Mouse (Mus musculus): ENCODE data around the gene Nepn. TPM values are rescaled to one million over a fixed set of nuclear protein-coding genes. Genes with fewer than 3 reads are reported as not detected.

Nepn gene
- polyA plus RNA-seq, 1 experiment from 2014 or later = not detected

DNA sequence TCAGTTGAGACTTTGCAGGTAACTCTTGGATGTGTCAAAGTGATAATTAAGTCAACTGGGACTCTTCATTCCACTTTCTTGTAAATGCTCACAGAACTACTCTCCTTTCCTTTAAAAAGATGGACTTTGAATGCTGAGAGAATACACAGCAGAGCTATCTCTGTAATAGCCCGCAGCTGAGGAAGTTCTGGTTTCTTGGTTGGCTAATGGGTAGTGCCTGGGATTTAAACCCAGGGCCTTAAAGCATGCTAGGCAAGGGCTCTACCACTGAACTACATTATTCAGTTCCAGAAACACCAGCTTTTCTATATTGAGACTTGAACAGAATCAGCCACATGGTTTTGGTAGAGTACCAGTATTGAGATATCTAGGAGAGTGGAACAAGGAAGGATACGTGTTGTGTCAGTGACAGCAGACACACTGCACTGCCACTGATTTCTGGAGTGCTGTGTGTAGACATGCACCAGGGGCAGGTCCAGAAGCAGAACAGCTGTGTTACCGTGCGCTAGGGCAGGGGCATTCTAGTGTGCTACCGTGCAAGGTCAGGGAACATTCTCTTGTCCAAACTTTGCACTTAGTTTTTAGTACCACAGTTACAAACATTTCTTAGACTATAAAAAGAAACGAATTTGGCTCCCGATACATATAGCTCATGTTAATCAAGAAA lies 37.7 kb downstream of the Nepn start:
- 82% methylated on average over 7 of the region's 7 CpGs for WGBS
- no peak for ATAC-seq (ENCODE audit: insufficient number of reproducible peaks, low FRiP score, low TSS enrichment, low read depth)
- Histone ChIP-seq H3K4me2 (replicated peaks) (no peak overlapping the region), H3K27ac (replicated peaks) (no peak overlapping the region), H3K27me3 (no peaks in the 10 kb centered on the region), H3K4me3 (replicated peaks) (no peak overlapping the region), H3K36me3 (peaks cover 13% of the 10 kb centered on the region), H3K9me3 (replicated peaks) (no peaks in the 10 kb centered on the region), H3K4me1 (no peaks in the 10 kb centered on the region), H3K9ac (no peak overlapping the region)

DNA sequence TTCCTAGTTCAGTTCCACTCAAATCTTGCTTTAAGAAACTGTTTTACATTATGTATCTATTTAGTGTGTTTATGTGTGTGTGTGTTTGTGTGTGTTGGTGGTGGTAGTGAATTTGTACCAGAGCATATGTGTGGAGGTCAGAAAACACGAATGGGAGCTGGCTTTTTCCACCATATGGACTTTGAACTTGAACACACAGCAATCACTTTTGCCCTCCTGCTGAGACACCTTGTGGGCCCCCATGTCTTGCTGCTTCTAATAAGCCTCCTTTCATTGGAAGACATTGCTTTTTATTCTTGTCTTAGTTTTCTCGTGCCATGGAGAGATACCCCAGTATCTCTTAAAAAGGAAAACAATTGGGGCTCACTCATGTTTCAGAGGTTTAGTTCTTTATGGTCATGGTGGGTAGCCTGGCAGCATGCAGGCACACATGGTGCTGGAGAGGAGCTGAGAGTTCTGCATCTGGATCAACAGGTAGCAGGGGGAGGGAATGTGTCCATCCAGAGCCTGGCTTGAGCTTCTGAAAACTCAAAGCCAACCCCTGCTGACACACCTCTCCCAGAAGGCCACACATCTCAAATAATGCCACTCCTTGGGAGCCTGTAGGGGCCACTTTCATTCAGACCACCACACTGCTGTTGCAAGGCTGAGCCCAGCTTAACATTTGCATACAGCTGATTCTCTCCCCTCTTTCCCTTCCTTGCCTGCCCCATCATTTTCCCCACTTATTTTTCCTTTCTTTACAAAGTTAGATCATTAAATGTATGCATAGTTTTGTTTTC lies 39.1 kb downstream of the Nepn start:
- Histone ChIP-seq H3K27ac (replicated peaks) (no peak overlapping the region), H3K9ac (no peak overlapping the region), H3K4me1 (no peaks in the 10 kb centered on the region), H3K27me3 (no peaks in the 10 kb centered on the region), H3K36me3 (peaks cover 23% of the 10 kb centered on the region), H3K9me3 (replicated peaks) (no peaks in the 10 kb centered on the region), H3K4me2 (replicated peaks) (no peak overlapping the region), H3K4me3 (replicated peaks) (no peak overlapping the region)
- no peak for ATAC-seq (ENCODE audit: insufficient number of reproducible peaks, low FRiP score, low TSS enrichment, low read depth)
- WGBS = 58% methylated on average over 2 of the region's 2 CpGs

GRCm38 (mm10) chr10:52430953-52431352 lies 42.2 kb downstream of the Nepn start:
- Histone ChIP-seq H3K4me3 (replicated peaks) (no peak overlapping the region), H3K36me3 (peaks cover 49% of the 10 kb centered on the region), H3K27me3 (no peaks in the 10 kb centered on the region), H3K4me1 (no peaks in the 10 kb centered on the region), H3K27ac (replicated peaks) (no peak overlapping the region), H3K9ac (no peak overlapping the region), H3K9me3 (replicated peaks) (no peaks in the 10 kb centered on the region), H3K4me2 (replicated peaks) (no peak overlapping the region)
- no peak for ATAC-seq (ENCODE audit: insufficient number of reproducible peaks, low FRiP score, low TSS enrichment, low read depth)
- 86% methylated on average over 1 of the region's 1 CpGs for WGBS

DNA sequence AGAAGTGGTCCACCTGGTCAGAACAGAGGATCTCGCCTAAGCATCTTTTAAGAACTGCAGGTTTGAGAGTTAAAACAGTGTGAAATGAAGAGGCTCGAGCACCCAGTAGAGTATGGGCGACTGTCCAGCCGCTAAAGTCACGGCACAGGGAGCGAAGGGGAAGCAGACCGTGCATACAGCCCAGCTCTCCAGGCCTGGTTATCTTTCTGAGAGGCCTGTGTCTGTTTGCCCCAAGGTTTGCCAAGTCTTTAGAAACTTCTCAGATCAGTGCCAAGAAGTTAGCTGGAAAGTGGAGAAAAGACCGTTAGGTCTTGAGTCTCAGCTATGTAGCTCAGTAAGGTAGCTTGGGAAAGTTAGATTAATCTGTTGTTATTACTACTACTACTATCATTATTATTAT lies 46.1 kb downstream of the Nepn start:
- H3K4me1 ChIP-seq = no peaks in the 10 kb centered on the region
- H3K9me3 ChIP-seq (replicated peaks) = no peaks in the 10 kb centered on the region
- H3K4me2 ChIP-seq (replicated peaks) = no peak overlapping the region
- H3K27ac ChIP-seq (replicated peaks) = no peak overlapping the region
- no peak for ATAC-seq (ENCODE audit: insufficient number of reproducible peaks, low FRiP score, low TSS enrichment, low read depth)
- H3K9ac ChIP-seq = no peak overlapping the region
- 92% methylated on average over 8 of the region's 8 CpGs for WGBS
- peaks cover 71% of the 10 kb centered on the region for H3K36me3 ChIP-seq
- H3K4me3 ChIP-seq (replicated peaks) = no peak overlapping the region
- no peaks in the 10 kb centered on the region for H3K27me3 ChIP-seq

Other genes with a start within 250 kb of the Nepn start
- gene Ros1, start 193.7 kb upstream of the Nepn start, polyA plus RNA-seq (2015; fragmentation: Nextera tagmentation; extraction: Ambion mirVana) = not detected in 2 replicates
- 18.8 and 19.5 TPM in 2 replicates for gene Dcbld1, start 155.4 kb upstream of the Nepn start, polyA plus RNA-seq (2015; fragmentation: Nextera tagmentation; extraction: Ambion mirVana)
- not detected in 2 replicates for gene Gm26741, start 30.2 kb upstream of the Nepn start, polyA plus RNA-seq (2015; fragmentation: Nextera tagmentation; extraction: Ambion mirVana)
- gene Gopc, start 6.8 kb upstream of the Nepn start, polyA plus RNA-seq (2015; fragmentation: Nextera tagmentation; extraction: Ambion mirVana) = 20.2 and 21.1 TPM in 2 replicates
- gene Nus1, start 28.6 kb downstream of the Nepn start, polyA plus RNA-seq (2015; fragmentation: Nextera tagmentation; extraction: Ambion mirVana) = 13.0 and 14.4 TPM in 2 replicates